Comparison of ENCODE assay signal across 23 mouse cellular contexts in the genomic region with DNA sequence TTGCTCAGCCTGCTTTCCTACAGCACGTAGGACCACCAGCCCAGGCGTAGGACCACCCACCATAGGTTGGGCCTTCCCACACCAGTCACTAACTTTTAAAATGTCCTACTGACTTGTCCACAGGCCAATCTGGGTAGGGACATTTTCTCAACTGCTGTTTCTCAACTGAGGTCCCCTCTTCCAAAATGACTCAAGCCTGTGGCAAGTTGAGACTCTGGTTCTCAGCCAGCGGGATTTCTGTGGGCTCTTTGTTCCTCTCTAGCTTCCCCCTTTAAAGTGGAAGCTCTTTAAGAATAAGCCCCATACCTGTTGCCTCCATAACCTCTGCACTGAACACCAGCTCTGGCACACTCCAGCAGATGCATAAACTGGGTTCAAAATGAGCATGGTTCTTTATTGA. TPM values are rescaled to one million over a fixed set of nuclear protein-coding genes. Genes with fewer than 3 reads are reported as not detected.
DNase-seq lines count a peak whose midpoint lies in the region; ATAC-seq and TF ChIP-seq lines count a peak whose summit lies in the region.
"Had no signal": no experiment of that assay in that cellular context is flagged by ENCODE, and none has a peak within 500 bp of the region (broad histone marks: within the 10 kb centered on the region; RNA-seq: fewer than 3 reads in every experiment).

No protein-coding gene starts in this region.

- H3K79me2 ChIP-seq in CH12.LX (replicated peaks; ENCODE audit: control insufficient read depth, extremely low read depth, insufficient read depth, poor library complexity, severe bottlenecking) = no peaks in the 10 kb centered on the region

- no peak for TF ChIP-seq RAD21 in CH12.LX (IDR thresholded peaks at IDR 0.05; ENCODE audit: low read depth, low read length)

- no peak overlapping the region for H3K9ac ChIP-seq in liver, postnatal 0 days (replicated peaks)
- no peak overlapping the region for H3K9ac ChIP-seq in liver, embryonic 12.5 days
- H3K9ac ChIP-seq in CH12.LX (ENCODE audit: insufficient read depth, low read depth) = no peak overlapping the region
- H3K9ac ChIP-seq: forebrain, embryonic 13.5 days; forebrain, postnatal 0 days; heart, embryonic 12.5 days; hindbrain, embryonic 14.5 days had no signal

- no peak overlapping the region for H3K4me3 ChIP-seq in liver, postnatal 0 days (ENCODE audit: low read depth, low read length)
- no peak overlapping the region for H3K4me3 ChIP-seq in liver, embryonic 12.5 days
- peak overlapping the region in 1 of 3 experiments; percentile 24 for H3K4me3 ChIP-seq in CH12.LX (replicated peaks in 1 of 3; ENCODE audit: low read depth in 2 of 3, low read length in 2 of 3, poor library complexity in 1 of 3)
- H3K4me3 ChIP-seq: embryonic facial prominence, embryonic 10.5 days; forebrain, embryonic 13.5 days; heart, adult 2 months; heart, embryonic 12.5 days; hindbrain, embryonic 10.5 days had no signal

- peak overlapping the region; percentile 38; the same call in 1 of the 2 replicates for H3K4me2 ChIP-seq in liver, postnatal 0 days (ENCODE audit: low read depth, low read length)
- H3K4me2 ChIP-seq in liver, embryonic 12.5 days = no peak overlapping the region
- H3K4me2 ChIP-seq in CH12.LX (ENCODE audit: insufficient read depth, low read depth, poor library complexity, severe bottlenecking) = peak overlapping the region; percentile 16; the same call in 1 of the 2 replicates
- H3K4me2 ChIP-seq: forebrain, embryonic 13.5 days; heart, embryonic 12.5 days; hindbrain, embryonic 14.5 days had no signal

- intact Hi-C loops in left cerebral cortex, postnatal 25 days (cut with DNase I) = no loop called here

- no peaks in the 10 kb centered on the region for H3K27me3 ChIP-seq in liver, postnatal 0 days (ENCODE audit: insufficient read depth, low read length)
- peaks cover 49% of the 10 kb centered on the region for H3K27me3 ChIP-seq in liver, embryonic 12.5 days (replicated peaks)
- H3K27me3 ChIP-seq in CH12.LX (replicated peaks) = peaks cover 24% of the 10 kb centered on the region

- peaks cover 33% of the 10 kb centered on the region for H3K4me1 ChIP-seq in liver, postnatal 0 days (ENCODE audit: insufficient read depth)
- no peaks in the 10 kb centered on the region for H3K4me1 ChIP-seq in liver, embryonic 12.5 days
- peaks cover 36 to 73% of the 10 kb centered on the region in 2 experiments for H3K4me1 ChIP-seq in CH12.LX (ENCODE audit: control insufficient read depth in 1 of 2, insufficient read depth in 2 of 2)
- H3K4me1 ChIP-seq: embryonic facial prominence, embryonic 10.5 days; forebrain, embryonic 13.5 days; heart, embryonic 12.5 days; hindbrain, embryonic 10.5 days had no signal

- no peak for TF ChIP-seq POLR2A in CH12.LX (IDR thresholded peaks at IDR 0.05; ENCODE audit: low read depth, low read length)

- in situ Hi-C loops in CH12.LX (cut with MboI; ENCODE audit: low pct_ligation_motif_present, low pct_unique_long_range_greater_than_20kb, low sequenced_read_pairs) = loop anchor here (10.0 kb wide), 1 partner anchor 179 kb away; no protein-coding TSS in a partner anchor

- no peak for TF ChIP-seq EP300 in liver, postnatal 0 days (IDR thresholded peaks at IDR 0.05; ENCODE audit: low read depth)
- peak; percentile 79 for TF ChIP-seq EP300 in CH12.LX (IDR thresholded peaks at IDR 0.05; ENCODE audit: low read length)

- DNase-seq in liver, postnatal 0 days = no peak
- DNase-seq in 416B (ENCODE audit: low read depth) (peak; percentile 53), CH12.LX (ENCODE audit: extremely low read depth) (peak; percentile 60)
- DNase-seq in thymus, adult 18-20 months = no peak
- DNase-seq in left cerebral cortex, postnatal 25 days (ENCODE audit: low spot score in 2 of 2) = no peak
- DNase-seq: adrenal gland, postnatal 25 days; cerebellum, adult 2 months; cerebellum, postnatal 10 days; forebrain, postnatal 0 days; gastrocnemius, postnatal 36 days; heart, adult 2 months had no signal

- WGBS in liver, postnatal 0 days (ENCODE audit: insufficient replicate concordance) = 53% methylated on average over 3 of the region's 3 CpGs
- 56% methylated on average over 3 of the region's 3 CpGs for WGBS in liver, embryonic 12.5 days (ENCODE audit: insufficient replicate concordance)

- H3K36me3 ChIP-seq in liver, postnatal 0 days (replicated peaks; ENCODE audit: insufficient read depth, low read length) = no peaks in the 10 kb centered on the region
- no peaks in the 10 kb centered on the region for H3K36me3 ChIP-seq in liver, embryonic 12.5 days
- no peaks in the 10 kb centered on the region for H3K36me3 ChIP-seq in CH12.LX (replicated peaks in 1 of 2; ENCODE audit: control insufficient read depth in 1 of 2, insufficient read depth in 1 of 2, low read length in 1 of 2)
- H3K36me3 ChIP-seq: embryonic facial prominence, embryonic 10.5 days; heart, embryonic 12.5 days; hindbrain, embryonic 10.5 days had no signal

- ATAC-seq in liver, postnatal 0 days = no peak
- ATAC-seq in liver, embryonic 12.5 days = no peak
- ATAC-seq in megakaryocyte, adult 5-6 weeks (ENCODE audit: poor library complexity, severe bottlenecking) = 0 out of 2 replicates have a peak, but pooled peaks have one; percentile 19
- ATAC-seq: CD4-positive, CD25-positive, alpha-beta regulatory T cell, adult 4 months; forebrain, embryonic 13.5 days; forebrain, postnatal 0 days had no signal

- no peaks in the 10 kb centered on the region for H3K9me3 ChIP-seq in liver, postnatal 0 days (ENCODE audit: low read length)
- H3K9me3 ChIP-seq in liver, embryonic 12.5 days (replicated peaks) = no peaks in the 10 kb centered on the region
- no peaks in the 10 kb centered on the region for H3K9me3 ChIP-seq in CH12.LX (replicated peaks; ENCODE audit: low read length)
- H3K9me3 ChIP-seq: embryonic facial prominence, embryonic 10.5 days; forebrain, embryonic 13.5 days; heart, embryonic 12.5 days; hindbrain, embryonic 10.5 days had no signal

- TF ChIP-seq CTCF in liver, postnatal 0 days (IDR thresholded peaks at IDR 0.05; ENCODE audit: low read depth) = no peak
- no peak for TF ChIP-seq CTCF in CH12.LX (conservative IDR thresholded peaks at IDR 0.05 in 1 of 2, IDR thresholded peaks at IDR 0.05 in 1 of 2; ENCODE audit: low read depth in 2 of 2, low read length in 2 of 2)

- dilution Hi-C loops in CH12.LX (cut with MboI; ENCODE audit: extremely low pct_ligation_motif_present, extremely low pct_unique_long_range_greater_than_20kb, low sequenced_read_pairs) = no loop called here

- peak overlapping the region; percentile 59 for H3K27ac ChIP-seq in liver, postnatal 0 days (ENCODE audit: low read depth)
- no peak overlapping the region for H3K27ac ChIP-seq in liver, embryonic 12.5 days
- H3K27ac ChIP-seq in CH12.LX (ENCODE audit: insufficient read depth, low read depth) = no peak overlapping the region
- H3K27ac ChIP-seq: embryonic facial prominence, embryonic 10.5 days; forebrain, embryonic 13.5 days; heart, adult 2 months; hindbrain, embryonic 10.5 days; hindbrain, embryonic 14.5 days had no signal

TF ChIP-seq in CH12.LX, 34 proteins besides CTCF, POLR2A, EP300 and RAD21 (continues in another document):
- TF ChIP-seq POLR2AphosphoS2 (IDR thresholded peaks at IDR 0.05; ENCODE audit: low read depth, low read length) (no peak), MEF2A (IDR thresholded peaks at IDR 0.05; ENCODE audit: borderline replicate concordance, low read depth, low read length) (peak; percentile 62; the same call in 1 of the 2 replicates), JUN (IDR thresholded peaks at IDR 0.05; ENCODE audit: insufficient read depth, low read depth, low read length) (peak; percentile 44; the same call in 1 of the 2 replicates), UBTF (IDR thresholded peaks at IDR 0.05; ENCODE audit: low read depth, low read length) (no peak), ZMIZ1 (IDR thresholded peaks at IDR 0.05; ENCODE audit: low read depth, low read length) (no peak), JUND (conservative IDR thresholded peaks at IDR 0.05; ENCODE audit: low read depth, low read length) (peak; percentile 59; the same call in 1 of the 2 replicates), TCF12 (IDR thresholded peaks at IDR 0.05; ENCODE audit: low read depth, low read length) (peak; percentile 52; the same call in 1 of the 2 replicates)

RNA-seq across cellular contexts. Expression of gene Wfdc21, which starts 3.2 kb away (rescaled TPM):
- 108 and 117 TPM in 2 replicates for polyA plus RNA-seq in liver, postnatal 0 days (2015; fragmentation: Nextera tagmentation; extraction: Ambion mirVana)
- polyA plus RNA-seq in liver, embryonic 12.5 days (2016; fragmentation: Nextera tagmentation; extraction: Ambion mirVana) = 3.3 and 4.1 TPM in 2 replicates
- total RNA-seq in CH12.LX (2012; rRNA removed) = 1.6 and 3.3 TPM in 2 replicates
- 8.3 and 14.7 TPM in 2 replicates for total RNA-seq in CH12.LX (2014; rRNA removed)
- polyA plus RNA-seq in CH12.LX (2012; ENCODE audit: insufficient read length, low read depth) = 2.6 and 3.4 TPM in 2 replicates
- total RNA-seq in megakaryocyte, adult 5-6 weeks (2015) = 528 and 641 TPM in 2 replicates
- 492 and 635 TPM in 2 replicates for total RNA-seq in megakaryocyte, adult 5-6 weeks (2017)
- not detected for total RNA-seq in left cerebral cortex, postnatal 25 days (2021)
- total RNA-seq: adrenal gland, postnatal 25 days; forebrain, postnatal 0 days; gastrocnemius, postnatal 36 days; heart, adult 2 months; heart, postnatal 25 days; MEL had no signal
- polyA plus RNA-seq: CD4-positive, CD25-positive, alpha-beta regulatory T cell, adult 4 months; embryonic facial prominence, embryonic 10.5 days; forebrain, embryonic 13.5 days; forebrain, postnatal 0 days; heart, embryonic 12.5 days; hindbrain, embryonic 10.5 days; hindbrain, embryonic 14.5 days had no signal

RNA-seq across cellular contexts. Expression of gene Heatr6, which starts 10.0 kb away (rescaled TPM):
- 5.6 and 6.0 TPM in 2 replicates for polyA plus RNA-seq in liver, postnatal 0 days (2015; fragmentation: Nextera tagmentation; extraction: Ambion mirVana)
- polyA plus RNA-seq in liver, embryonic 12.5 days (2016; fragmentation: Nextera tagmentation; extraction: Ambion mirVana) = 9.7 and 10.4 TPM in 2 replicates
- 17.6 and 18.3 TPM in 2 replicates for total RNA-seq in CH12.LX (2012; rRNA removed)
- 14.9 and 17.4 TPM in 2 replicates for total RNA-seq in CH12.LX (2014; rRNA removed)
- 21.0 and 24.4 TPM in 2 replicates for polyA plus RNA-seq in CH12.LX (2012; ENCODE audit: insufficient read length, low read depth)
- total RNA-seq in megakaryocyte, adult 5-6 weeks (2015) = 13.0 and 17.0 TPM in 2 replicates
- total RNA-seq in megakaryocyte, adult 5-6 weeks (2017) = 13.2 and 19.8 TPM in 2 replicates
- total RNA-seq in left cerebral cortex, postnatal 25 days (2021) = 10 to 100 TPM; 12.3 to 14.8 TPM

RNA-seq across cellular contexts. Expression of gene Wfdc18, which starts 34.7 kb away (rescaled TPM):
- polyA plus RNA-seq in liver, postnatal 0 days (2015; fragmentation: Nextera tagmentation; extraction: Ambion mirVana) = 0.38 and 0.76 TPM in 2 replicates
- not detected in 2 replicates for polyA plus RNA-seq in liver, embryonic 12.5 days (2016; fragmentation: Nextera tagmentation; extraction: Ambion mirVana)
- total RNA-seq in CH12.LX (2012; rRNA removed) (not detected in 2 replicates), CH12.LX (2014; rRNA removed) (not detected in 2 replicates)
- polyA plus RNA-seq in CH12.LX (2012; ENCODE audit: insufficient read length, low read depth) = not detected in 2 replicates
- total RNA-seq in megakaryocyte, adult 5-6 weeks (2015) = 1.4 and 6.2 TPM in 2 replicates
- total RNA-seq in megakaryocyte, adult 5-6 weeks (2017) = 1.3 and 3.9 TPM in 2 replicates
- total RNA-seq in left cerebral cortex, postnatal 25 days (2021) = 1 to 10 TPM; 1.9 to 3.1 TPM
- total RNA-seq: adrenal gland, adult 18-20 months; adrenal gland, postnatal 25 days; forebrain, postnatal 0 days; gastrocnemius, adult 18-20 months; gastrocnemius, postnatal 36 days; heart, adult 2 months; heart, postnatal 25 days; MEL had no signal
- polyA plus RNA-seq: CD4-positive, CD25-positive, alpha-beta regulatory T cell, adult 4 months; embryonic facial prominence, embryonic 10.5 days; forebrain, embryonic 13.5 days; heart, adult 2 months; hindbrain, embryonic 10.5 days; hindbrain, embryonic 14.5 days had no signal

RNA-seq across cellular contexts. Expression of gene Wfdc17, which starts 39.7 kb away (rescaled TPM):
- 42.1 and 42.6 TPM in 2 replicates for polyA plus RNA-seq in liver, postnatal 0 days (2015; fragmentation: Nextera tagmentation; extraction: Ambion mirVana)
- 4.5 and 6.1 TPM in 2 replicates for polyA plus RNA-seq in liver, embryonic 12.5 days (2016; fragmentation: Nextera tagmentation; extraction: Ambion mirVana)
- not detected in 2 replicates for total RNA-seq in CH12.LX (2012; rRNA removed)
- total RNA-seq in CH12.LX (2014; rRNA removed) = not detected in 2 replicates
- not detected in 2 replicates for polyA plus RNA-seq in CH12.LX (2012; ENCODE audit: insufficient read length, low read depth)
- 379 and 412 TPM in 2 replicates for total RNA-seq in megakaryocyte, adult 5-6 weeks (2015)
- 127 and 155 TPM in 2 replicates for total RNA-seq in megakaryocyte, adult 5-6 weeks (2017)
- not detected for total RNA-seq in left cerebral cortex, postnatal 25 days (2021)
- total RNA-seq: forebrain, postnatal 0 days; MEL had no signal
- polyA plus RNA-seq: CD4-positive, CD25-positive, alpha-beta regulatory T cell, adult 4 months; forebrain, embryonic 13.5 days; forebrain, postnatal 0 days; heart, embryonic 12.5 days had no signal

Comparison
In these comparisons a context has a peak if more than half of its experiments do, and no peak if none do; other contexts are left out.
1. DNase-seq: peak in 416B (single experiment) and CH12.LX (single experiment); none in liver, postnatal 0 days (single experiment), thymus, adult 18-20 months (0 of 2) and left cerebral cortex, postnatal 25 days (0 of 2).
2. RNA of gene Wfdc21, which starts 3.2 kb away (total RNA-seq): 492 to 641 TPM in megakaryocyte, adult 5-6 weeks; 1.6 to 14.7 TPM in CH12.LX and not detected in left cerebral cortex, postnatal 25 days; every median in the first group is over 10 times any median in the second.